Mouse (Mus musculus): Measurements from ENCODE around the gene Ubr1. TPM values are rescaled to one million over a fixed set of nuclear protein-coding genes. Genes with fewer than 3 reads are reported as not detected.

Ubr1 gene
- polyA plus RNA-seq, 1 experiment from 2014 or later: 18.5 TPM

Small RNA genes lying within 50 kb of the gene (microRNA-seq; reads per million reads assigned to microRNA genes)
- gene Gm44325: not detected

Other genes with a start within 250 kb of the Ubr1 start
- gene Cdan1, start 120.6 kb downstream of the Ubr1 start, polyA plus RNA-seq (2015; fragmentation: Nextera tagmentation; extraction: Ambion mirVana): 4.4 and 6.9 TPM in 2 replicates
- 2.1 and 2.2 TPM in 2 replicates for gene Ttbk2, start 120.1 kb downstream of the Ubr1 start, polyA plus RNA-seq (2015; fragmentation: Nextera tagmentation; extraction: Ambion mirVana)
- gene Tmem62, start 6.3 kb upstream of the Ubr1 start, polyA plus RNA-seq (2015; fragmentation: Nextera tagmentation; extraction: Ambion mirVana): 1.9 and 2.4 TPM in 2 replicates
- 42.3 and 45.7 TPM in 2 replicates for gene Ccndbp1, start 37.7 kb upstream of the Ubr1 start, polyA plus RNA-seq (2015; fragmentation: Nextera tagmentation; extraction: Ambion mirVana)
- 1.1 and 1.3 TPM in 2 replicates for gene Epb42, start 66.4 kb upstream of the Ubr1 start, polyA plus RNA-seq (2015; fragmentation: Nextera tagmentation; extraction: Ambion mirVana)
- 0.05 TPM in 1 of 2 replicates, not detected in the other for gene Tgm5, start 115.1 kb upstream of the Ubr1 start, polyA plus RNA-seq (2015; fragmentation: Nextera tagmentation; extraction: Ambion mirVana)
- not detected in 2 replicates for gene Tgm7, start 139.1 kb upstream of the Ubr1 start, polyA plus RNA-seq (2015; fragmentation: Nextera tagmentation; extraction: Ambion mirVana)
- gene Adal, start 169.7 kb upstream of the Ubr1 start, polyA plus RNA-seq (2015; fragmentation: Nextera tagmentation; extraction: Ambion mirVana): 14.9 and 19.7 TPM in 2 replicates
- gene Lcmt2, start 169.9 kb upstream of the Ubr1 start, polyA plus RNA-seq (2015; fragmentation: Nextera tagmentation; extraction: Ambion mirVana): 19.0 and 20.1 TPM in 2 replicates
- 34.1 and 36.1 TPM in 2 replicates for gene Tubgcp4, start 199.9 kb upstream of the Ubr1 start, polyA plus RNA-seq (2015; fragmentation: Nextera tagmentation; extraction: Ambion mirVana)
- gene Zscan29, start 200.4 kb upstream of the Ubr1 start, polyA plus RNA-seq (2015; fragmentation: Nextera tagmentation; extraction: Ambion mirVana): 6.3 and 7.1 TPM in 2 replicates

Data from heart, embryonic 16.5 days (tissue).